Mouse (Mus musculus) ovary, postnatal 14 days (tissue): ENCODE data around the gene Kcnip4.

Experiments used
- DNase-seq: peaks from one replicate; pipeline ENCODE4 v3.0.0; 2022; ENCODE audit warnings: low spot score

Kcnip4 gene

DNA sequence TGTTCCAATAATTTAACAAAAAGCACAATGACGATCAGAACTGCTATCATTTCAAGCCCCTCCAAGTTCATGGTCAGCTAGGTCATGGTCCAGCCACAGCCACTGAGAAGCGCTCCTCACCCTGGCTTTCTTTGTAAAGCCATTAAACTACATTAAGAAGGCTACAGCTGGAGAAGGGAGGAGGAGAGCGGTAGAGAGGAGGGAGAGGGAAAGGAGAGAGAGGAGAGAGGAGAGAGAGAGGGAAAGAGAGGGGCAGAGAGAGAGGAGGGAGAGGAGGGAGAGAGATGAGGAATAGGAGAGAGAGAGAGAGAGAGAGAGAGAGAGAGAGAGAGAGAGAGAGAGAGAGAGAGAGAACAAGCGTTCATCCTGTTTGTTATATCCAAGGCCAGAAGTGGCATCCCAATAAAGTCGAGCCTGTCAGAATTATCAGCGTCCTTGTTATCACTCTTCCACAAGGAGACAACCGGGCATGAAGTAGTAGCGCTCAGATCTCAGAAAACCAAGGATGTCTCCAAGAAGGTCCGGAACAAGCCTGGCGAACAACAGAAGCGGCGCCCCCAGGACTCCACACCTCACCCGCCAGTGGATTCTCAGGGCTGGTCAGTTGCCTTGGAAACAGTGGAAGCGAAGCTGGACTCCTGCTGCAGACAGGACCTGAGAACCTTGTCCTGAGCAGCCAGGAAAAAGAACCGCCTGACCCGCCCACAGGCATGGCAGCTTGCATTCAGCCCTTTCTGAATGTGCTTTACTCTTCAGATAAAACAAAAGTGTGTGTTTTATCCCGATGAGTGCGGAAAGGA lies 635.1 kb downstream of the Kcnip4 start:
- no peak for DNase-seq

DNA sequence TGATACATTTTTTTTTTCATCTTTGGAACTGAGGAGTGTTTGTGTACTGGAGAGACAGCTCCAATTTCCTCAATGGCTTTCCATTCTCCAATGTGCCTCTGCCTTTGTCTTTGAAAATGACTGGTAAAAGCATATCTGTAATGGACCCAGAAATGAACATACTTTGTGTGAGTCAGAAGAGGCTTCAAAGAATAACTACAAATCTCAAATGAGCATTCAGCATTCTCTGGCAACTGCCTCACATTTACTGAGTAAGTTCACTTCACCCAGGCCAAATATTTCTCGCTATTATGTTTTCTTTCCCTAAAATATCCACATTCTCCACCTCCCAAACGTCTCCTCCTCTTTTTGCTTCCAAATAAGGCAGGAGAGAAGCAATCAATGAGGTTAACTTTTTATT lies 646.6 kb downstream of the Kcnip4 start:
- no peak for DNase-seq

DNA sequence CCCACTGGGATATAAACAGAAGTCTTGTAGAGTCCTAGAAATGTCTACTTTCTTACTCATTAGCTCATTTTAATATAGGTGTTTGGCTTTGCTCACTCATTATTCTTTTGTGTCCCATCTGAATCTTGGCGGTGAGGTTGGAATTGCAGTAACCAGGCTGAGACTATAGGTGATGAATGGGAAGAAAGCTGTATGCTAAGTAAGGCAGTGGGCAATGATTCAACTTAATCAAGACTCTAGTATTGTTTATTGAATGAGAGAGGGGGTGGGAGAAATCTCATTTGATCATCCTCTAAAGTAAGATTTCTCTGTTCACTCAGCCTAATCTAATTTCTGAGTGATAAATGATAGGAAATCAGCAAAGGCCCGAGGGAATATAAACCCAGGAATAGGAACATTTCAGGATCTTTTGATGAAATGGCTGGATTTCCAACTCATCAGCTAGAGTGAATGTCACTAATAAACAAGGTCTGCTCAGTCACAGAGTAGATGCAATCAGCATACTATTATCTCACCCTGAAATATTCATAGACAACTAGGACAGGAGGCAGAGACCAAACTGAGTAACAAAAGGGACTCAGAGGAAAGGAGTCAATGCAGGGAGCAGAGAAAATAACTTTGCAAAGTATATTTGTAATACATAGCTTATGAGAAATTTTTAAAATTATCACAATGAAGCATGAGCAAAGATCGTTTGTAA lies 660.3 kb downstream of the Kcnip4 start:
- DNase-seq, result no peak

DNA sequence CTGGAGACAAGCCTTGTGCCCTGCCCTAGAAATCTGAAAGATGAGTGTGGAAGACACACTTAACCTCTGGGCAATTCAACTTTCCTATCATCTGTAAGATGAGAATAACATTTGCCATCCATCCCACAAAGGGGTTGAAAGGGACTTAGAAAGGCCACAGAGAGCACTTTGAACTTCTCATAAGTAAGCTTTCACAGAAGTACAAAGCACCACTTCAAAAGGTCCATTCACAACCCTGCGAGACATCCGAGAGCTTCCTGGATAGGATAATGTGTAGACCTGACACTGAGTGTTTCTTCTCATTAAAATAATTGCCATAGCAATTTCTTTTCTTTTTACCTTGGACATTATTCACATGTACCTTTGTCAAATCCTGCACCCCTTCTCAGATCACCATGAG lies 683.7 kb downstream of the Kcnip4 start:
- no peak for DNase-seq

DNA sequence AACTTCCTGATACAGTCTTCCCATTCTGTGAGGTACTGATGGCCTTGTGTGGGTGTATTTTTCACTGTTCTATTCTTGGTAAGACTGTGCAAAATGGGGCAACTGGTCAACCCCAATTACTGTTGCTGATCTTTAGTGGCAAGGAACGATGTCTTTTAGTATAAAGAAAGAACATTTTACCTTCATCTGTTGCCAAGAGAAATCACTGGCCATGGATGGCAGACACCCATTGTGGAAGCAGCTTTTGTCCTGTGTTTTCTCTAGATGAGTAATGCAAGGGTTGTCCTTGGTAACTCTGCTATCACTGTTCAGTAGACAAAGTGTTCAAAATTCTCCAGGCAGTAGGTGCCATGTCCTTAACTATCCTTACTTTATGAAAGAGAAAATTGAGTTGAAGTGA lies 729.2 kb downstream of the Kcnip4 start:
- no peak for DNase-seq

DNA sequence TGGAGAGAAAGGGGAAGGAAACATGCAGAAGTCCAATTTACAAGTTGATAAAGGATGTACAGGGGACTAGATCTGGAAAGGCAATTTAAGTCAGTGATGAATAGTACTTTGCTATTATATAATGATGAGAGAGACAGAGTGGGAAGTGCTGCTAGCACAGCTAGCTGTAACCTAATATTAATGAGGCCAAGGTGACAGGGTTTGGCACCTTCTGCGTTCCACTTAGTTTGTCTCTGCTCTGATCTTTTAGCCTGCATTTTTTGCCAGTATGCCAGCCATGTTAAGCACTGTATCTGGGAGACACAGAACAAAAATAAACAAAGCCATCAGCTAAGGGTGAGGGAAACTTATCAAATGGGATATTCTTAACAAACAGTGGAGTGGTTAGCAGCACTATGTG lies 745.3 kb downstream of the Kcnip4 start:
- DNase-seq, result no peak

DNA sequence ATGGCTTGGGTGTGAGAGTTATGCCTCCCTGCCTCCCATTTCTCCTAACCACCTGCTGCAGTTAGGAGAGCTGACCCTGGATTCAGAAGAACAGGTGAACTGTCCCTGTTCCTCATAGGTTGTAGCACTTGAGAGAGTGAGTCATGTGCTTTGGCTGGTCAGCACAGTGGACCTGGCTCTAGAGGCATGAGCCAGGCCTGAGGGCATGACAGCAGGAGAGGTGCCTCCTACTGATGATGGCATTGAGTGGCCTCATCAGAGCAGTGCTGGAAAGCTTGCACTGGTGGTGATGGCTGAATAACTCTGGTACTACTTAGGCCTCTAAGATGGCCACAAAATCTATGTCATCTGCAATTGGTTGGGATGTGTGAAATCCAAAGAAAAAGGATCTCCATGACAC lies 776.1 kb downstream of the Kcnip4 start:
- DNase-seq, result no peak

DNA sequence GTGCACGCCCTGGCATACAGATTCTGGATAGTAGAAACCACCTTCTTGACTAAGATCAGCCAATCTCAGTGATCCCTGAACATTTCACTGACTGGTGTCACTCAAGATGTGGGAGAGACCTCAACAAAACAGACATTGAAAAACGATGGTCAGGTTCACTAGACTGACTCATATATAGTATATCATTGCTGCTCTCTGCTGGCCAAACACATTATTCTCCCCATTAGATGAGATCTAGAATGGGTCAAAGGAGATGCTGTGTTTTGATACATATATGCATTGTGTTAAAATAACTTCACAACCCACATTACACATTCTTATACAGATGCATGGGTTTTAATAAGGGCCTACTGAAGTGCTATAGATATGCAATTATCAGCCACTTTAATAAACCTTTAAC lies 787.1 kb downstream of the Kcnip4 start:
- DNase-seq, result no peak

DNA sequence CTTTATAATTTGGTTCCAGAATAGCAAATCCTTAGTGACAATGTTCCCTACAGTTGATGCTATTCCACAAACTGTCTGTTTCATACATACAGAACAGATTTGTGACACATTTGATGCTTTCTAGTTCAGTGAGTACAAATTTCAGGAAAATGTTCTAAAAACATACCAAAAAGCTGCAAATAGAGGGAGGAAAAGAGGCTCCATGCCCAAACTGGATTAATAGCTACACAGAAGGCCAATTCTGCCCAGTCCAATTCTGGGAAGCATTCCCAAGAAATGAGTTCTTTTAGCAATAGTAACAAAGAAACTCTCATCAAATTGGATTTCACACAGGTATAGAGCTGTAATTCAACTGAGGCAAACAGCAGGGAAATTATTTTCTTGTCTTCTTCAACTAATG lies 806.5 kb downstream of the Kcnip4 start:
- DNase-seq, result no peak

DNA sequence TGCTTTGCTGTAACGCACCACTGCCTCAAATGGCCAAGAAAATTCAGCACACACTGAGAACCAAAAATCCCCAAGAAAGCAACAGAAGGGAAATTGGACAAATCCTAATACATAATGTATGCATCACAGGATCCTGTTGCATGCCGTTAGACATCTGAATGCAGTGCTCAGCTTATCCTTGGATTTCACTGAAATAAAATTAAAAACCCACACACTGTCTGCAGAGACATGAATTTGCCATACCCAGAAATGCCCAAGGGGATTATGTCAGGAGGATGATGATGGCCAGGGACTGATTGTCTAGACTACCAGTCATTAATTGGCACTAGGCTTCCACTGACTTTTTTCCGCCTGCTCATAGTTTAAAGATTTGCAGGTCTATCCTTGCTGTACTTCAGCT lies 818.7 kb downstream of the Kcnip4 start:
- DNase-seq, result no peak

DNA sequence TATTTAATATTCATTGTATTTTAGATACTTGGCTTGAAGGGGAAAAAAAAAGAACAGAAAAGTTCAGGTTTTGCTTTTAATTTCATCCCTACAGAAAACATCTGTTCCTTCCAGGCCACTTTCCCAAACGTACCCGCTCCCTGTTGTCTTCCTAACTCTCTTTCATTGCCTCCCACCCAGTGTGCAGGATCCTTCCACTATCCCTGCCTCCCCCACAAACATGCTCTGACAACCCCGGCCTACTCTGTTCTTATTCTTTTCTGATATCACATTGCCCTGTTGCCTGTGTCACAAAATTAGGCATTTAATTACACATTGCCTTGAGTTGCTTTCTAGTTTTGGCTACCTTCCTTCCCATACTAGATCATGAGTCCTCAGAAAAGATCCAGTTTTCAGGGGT lies 837.6 kb downstream of the Kcnip4 start:
- DNase-seq, result no peak

DNA sequence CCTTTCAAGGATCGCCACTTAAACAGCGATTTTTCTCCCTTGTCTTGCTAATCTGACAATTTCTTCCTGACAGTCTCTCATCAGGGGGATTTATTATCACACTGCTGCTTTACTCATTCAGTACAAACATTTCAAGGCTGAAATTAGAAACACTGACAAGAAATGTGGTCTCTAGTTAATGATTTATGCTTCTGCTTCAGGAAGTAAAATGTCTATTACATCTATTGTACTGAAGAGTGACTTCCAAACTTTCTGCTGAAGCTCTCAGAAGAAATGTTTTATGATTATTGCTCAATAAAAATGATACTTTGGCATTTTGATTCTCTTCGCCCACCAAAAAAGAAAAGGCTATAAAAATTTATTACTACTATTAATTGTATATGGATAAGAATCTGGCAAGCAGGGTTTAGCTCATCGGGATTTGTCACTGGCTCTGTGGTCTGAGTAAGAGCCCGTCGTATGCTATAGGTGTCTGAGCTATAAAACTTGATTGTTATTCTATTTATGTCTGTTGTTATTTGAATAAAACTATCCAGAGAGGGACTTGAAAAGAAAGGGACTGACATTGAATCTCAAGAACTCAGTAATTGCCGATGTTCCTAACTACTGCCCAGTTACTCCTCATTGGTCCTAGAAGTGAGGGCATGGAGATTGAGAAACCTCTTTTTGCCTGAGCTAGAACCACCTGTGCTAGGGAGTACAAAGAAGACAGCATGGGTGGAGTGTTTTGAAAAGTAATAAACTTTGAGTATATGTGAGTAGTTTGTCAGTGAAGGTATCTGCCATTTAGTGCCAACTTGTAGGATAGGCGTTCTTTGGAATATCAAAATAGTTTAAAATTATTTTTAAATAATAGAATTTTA lies 844.7 kb downstream of the Kcnip4 start:
- DNase-seq, result no peak

DNA sequence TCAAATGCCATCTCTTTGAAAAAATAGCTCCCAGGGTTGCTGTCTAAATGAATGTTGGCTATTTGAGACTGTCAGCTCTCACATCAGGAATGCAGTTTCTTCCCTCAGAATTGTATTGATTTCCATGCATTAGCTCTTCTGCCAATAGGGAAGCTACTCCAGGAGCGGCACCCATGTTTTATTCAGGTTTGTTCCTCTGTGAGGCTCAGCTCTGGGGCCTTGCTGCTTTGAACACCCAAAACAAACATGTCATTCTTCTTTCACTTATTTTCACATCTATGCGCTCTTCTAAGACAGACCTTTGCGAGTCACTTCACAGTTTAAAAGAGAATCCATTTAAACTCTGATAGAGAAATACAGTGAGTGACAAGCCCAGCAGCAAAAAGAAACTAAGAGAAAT lies 862.2 kb downstream of the Kcnip4 start:
- no peak for DNase-seq

DNA sequence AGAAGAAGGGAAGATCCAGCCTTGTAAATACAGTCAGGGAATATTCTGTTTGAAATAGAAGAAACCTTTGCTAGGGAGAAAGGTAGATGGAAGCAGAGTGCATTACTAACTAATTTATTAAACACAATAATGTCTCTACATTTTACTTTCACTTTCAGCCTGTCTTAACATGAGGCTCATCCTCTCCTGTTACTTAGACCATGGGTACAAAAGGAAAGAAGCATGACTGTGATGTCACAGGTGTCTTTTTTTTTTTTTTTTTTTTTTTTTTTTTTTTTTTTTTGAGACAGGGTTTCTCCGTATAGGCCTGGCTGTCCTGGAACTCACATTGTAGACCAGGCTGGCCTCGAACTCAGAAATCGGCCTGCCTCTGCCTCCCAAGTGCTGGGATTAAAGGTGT lies 864.7 kb downstream of the Kcnip4 start:
- no peak for DNase-seq

DNA sequence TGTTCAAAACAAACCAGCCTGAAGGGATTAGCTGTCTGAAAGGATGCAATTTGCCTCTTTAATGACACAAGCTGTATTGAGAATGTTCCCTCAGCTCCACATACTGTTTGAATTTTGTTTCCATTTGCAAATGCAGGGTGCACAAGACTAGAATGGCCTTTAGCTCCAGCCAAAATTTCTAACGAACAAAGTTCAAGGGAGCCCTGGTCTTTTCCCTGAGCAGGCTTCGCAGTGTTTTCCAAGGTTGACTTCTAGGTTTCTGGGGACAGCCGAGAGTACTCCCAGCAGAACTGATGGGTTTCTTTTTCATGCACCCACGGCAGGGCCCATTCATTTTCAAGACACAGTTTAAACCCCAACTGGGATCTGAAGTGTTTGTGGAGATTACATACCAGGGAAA lies 874.2 kb downstream of the Kcnip4 start:
- DNase-seq, result no peak

DNA sequence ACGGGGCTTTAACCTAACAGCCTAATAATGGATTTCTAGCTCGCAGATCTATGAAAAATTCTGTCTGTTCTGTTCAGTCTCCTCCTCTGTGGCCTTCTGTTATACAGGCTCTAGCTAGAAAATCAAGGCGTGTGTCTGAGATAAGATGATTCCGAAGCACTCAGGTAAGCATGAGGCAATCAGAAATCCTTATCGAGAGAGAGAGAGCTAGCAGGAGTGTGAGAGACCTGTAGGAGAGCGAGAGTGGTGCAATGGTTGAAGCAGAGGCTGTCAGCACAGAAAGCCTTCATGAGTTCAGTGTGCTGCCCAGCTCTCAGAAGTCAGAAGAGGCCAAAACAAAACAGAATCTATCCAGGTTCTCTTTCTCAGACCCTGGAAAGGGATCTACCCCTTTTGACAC lies 888.0 kb downstream of the Kcnip4 start:
- no peak for DNase-seq

DNA sequence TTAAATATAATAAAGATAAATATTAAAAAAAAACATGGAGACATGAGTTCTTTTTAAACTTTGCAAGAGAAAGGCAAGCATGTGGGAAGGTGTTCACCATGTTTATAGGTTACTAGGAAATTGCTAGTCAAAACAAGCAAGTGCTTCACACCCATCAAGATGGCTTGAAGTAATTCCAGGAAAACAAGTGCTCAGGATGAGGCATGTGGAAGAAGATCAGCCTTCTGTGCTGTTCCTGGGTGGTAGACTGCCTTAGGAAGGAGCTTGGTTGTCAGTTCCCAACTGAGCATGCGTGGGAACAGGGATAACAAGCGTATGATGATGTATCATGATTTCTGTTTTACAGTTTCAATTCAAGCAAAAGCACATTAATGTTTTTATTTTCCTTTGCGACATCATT lies 891.1 kb downstream of the Kcnip4 start:
- DNase-seq, result no peak

DNA sequence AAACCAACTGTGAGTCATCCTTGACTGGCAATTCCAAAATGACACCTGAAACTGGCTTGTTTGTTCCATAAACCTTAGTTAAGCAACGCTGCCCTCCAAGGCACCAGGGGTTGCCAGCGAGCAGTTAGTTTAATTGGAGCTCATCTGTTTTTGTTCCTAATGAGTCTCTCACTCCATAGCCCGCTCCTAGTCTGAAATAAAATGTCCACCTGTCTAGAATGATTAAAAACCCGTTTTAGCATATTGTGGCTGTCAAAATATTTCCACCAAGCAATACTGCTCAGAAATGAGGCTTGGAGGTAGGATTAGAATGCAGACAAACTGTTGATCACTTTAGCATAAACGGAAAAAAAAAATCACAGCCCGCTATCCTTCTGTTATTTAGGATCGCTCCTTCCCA lies 901.3 kb downstream of the Kcnip4 start:
- DNase-seq, result no peak

DNA sequence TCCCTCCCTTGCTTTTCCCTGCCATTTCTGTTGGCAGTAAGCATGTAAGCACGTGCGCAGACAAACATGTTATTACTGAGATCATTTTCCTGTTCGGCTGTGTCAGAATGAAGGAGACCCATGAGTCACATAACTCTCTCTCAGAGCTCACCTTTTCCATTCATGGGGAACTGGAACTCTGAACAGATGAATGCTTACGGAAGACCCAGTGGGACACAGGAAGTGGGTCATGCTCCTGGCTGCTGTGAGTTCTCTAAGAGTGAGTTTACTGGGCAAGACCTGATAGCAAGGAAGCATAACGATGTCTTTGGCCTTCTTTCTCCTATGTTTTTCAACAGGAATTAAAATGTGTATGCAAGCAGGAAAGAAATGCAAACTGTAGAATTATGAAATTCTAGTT lies 917.8 kb downstream of the Kcnip4 start:
- DNase-seq, result no peak

DNA sequence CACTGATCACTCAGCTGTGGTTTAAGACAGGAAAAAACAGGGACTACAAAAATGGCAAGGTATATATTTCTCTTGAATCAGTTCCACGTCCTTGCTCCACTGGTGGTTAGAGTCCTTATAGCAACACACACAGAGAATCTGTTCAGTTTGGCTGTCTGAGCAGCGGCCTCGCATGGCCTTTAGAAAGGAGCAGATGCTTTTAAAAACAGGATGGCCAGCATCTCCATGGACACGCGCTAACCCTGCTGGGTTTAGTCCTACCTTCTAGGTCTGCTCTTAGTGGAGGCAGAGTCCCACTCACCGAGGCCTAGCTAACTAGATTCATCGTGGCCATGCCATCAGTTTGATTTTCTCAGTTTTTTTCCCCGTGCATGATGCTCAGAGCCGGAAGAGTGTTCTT lies 918.4 kb downstream of the Kcnip4 start:
- no peak for DNase-seq

DNA sequence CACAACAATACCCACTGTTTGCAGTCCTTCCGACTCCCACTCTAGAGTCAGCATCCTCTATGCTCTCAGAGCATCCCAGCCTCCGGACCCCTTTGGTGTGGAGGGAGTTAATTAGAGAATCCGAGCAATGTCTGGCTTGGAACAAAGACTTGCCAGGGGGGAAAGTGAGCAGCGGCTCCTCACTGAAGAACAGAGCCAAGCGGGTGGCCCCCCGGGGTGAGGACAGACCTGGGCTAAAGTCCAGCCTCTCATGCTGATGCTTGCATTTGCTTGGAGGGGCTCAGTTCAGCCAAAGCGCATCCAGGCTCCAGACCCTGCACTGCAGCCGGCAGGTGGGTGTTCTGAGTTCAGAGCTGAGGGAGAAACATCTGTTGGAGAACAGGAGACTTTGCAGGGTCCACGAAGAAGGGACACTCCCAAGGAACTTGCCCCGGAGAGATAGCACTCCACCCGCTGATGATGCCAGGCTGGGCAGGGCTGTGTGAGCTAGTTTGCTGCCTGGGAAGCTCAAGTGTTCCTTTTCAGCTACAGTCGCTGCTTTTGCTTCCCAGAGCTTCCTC lies 925.1 kb downstream of the Kcnip4 start:
- DNase-seq, result no peak

DNA sequence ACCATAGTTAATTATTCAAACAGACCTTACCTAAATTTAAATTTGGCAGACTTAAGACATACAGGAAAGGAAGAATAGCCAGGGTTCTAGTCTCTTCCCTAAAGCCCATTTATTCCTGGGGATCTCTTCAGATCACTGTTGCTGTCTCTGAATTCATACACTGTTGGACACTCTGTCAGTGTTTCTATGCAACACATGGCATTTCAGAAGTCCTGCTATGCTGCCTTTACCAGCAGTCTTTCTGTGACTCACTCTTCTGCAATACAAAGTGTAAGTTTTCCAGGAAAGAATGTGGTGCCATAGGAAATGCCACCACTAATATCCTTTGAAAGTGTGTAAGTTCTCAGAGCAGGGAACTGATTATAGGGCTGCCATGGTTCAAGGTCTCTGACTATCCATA lies 936.7 kb downstream of the Kcnip4 start:
- no peak for DNase-seq

DNA sequence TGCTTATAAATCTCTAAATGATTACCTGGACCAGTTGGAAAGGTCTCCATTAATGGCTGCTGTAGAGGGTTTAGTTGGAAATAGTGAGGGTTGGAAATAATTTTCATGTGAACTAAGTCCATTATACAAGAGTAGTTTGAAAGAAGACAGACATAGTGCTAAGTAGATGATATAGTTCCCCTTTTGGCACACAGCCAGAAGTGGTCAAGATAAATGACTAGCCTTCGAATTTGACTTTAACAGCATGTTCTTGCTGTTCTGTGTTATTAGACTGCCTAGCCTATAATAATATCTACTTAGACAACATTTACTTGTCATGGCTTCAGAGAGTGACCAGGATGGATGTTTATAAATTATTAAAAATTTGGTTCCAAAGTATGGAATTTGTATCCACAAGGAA lies 941.3 kb downstream of the Kcnip4 start:
- DNase-seq, result no peak
